Mouse (Mus musculus) A20 (cell line): Measurements from ENCODE around the gene Taf1d.
"Not testable (repeated sequence)": the region's sequence is repeated elsewhere in the genome, so short reads cannot be mapped to it uniquely, and the experiment has no call there.

Experiments used
- DNase-seq: peaks from one replicate; pipeline ENCODE4 v3.0.0-alpha.2; 2011; ENCODE audit warnings: low read depth, low spot score

Gene Taf1d

DNA sequence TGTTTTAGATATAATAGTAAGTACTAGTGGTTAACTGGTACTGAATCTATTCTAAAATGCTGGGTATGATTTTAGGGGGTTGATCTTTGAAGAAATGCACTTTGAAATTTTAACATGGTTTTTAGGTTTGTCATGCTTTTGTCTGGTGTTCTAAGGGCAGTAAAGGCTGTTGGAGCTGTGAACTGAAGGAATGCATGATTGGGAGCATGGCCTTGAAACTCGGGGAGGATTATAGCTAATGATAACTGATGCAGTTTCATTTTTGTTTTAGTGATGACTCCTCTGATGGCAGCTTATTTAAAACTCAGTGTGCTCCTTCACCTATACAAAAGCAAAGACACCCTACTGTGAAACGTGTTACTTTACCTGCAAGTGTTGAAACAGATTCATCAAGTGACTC lies 2.2 kb downstream of the Taf1d start:
- DNase-seq = no peak

DNA sequence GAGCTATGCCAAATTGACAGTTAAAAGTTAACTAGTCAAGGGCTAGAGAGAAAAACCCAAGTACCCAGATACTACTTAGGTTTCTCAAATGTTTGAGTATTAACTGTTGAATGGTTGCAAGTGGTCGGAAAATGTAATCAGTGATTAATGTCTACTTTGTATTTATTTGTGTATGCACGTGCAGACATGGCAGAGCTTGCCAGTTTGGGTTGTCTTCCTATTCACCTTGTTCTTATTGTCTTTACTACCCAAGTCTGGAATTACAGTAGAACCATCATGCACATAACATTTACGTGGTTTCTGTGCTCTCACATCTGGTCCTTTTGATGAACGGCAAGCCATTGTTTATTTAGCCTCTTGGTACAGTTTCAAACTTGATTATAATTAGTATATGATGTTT lies 3.4 kb downstream of the Taf1d start:
- DNase-seq = no peak

DNA sequence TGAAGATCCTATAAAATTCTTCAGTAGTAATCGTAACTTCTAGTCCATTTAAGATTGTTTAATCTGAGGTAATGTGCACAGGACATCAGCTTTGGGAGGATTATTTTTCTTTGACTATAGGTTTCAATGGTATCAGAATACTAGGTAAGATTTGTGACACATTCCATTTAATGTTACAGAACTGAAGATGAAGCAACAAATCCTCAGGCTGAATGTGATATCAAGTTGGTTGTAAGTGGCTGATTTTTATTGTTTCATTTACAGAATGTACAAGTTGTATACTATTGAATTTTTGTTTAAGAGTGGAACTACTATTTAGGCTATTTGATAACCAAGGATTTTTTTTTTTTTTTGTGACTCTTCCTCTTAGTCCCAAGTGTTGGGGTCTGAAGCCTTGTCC lies 4.2 kb downstream of the Taf1d start:
- DNase-seq = no peak

DNA sequence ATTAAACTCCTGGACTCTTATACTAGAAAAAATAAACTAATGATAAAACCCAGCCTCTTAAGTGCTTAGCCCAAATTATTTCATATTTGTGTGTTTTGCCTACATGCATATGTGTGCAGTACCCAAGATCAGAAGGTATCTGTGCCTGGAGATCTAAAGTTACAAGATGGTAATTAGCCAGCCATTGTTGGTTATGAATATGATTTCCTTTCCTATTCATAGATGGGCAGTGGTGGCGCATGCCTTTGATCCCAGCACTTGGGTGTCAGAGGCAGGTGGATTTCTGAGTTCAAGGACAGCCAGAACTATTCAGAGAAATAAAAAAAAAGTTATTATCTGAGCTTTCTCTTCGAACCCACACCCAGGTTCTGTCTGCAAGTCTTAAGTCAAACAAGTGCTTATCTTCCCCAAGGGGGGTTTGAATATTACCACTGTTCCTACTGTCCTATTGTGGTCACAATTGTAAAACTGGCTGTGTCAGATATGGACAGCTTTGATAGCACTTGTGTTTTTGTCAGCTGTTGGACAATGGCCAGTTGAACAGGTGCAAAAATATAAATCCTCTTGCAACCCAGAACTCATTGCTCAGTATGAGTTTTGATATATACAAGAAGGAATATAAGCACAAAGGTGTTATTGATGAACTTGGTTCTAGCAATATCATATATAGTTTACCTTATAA lies 6.2 kb downstream of the Taf1d start:
- no peak for DNase-seq

DNA sequence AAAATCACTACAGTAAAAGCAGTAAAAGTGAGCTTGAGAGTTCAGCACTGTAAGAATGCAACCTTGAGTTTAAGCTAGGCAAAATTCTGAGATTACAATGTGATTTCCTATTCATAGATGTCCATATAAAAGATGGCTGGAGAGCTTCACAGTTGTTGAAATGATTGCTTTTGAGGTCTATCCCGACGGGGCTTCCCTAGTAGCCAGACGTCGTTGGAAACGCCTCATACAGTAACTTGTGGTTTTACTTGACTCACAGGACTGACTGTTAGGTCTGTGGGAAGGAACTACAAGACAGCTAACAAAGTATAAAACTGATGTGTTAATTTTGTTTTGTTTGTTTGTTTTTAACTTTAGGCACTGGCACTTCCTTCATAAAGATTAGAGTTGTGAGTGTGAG lies 7.6 kb downstream of the Taf1d start:
- no peak for DNase-seq

DNA sequence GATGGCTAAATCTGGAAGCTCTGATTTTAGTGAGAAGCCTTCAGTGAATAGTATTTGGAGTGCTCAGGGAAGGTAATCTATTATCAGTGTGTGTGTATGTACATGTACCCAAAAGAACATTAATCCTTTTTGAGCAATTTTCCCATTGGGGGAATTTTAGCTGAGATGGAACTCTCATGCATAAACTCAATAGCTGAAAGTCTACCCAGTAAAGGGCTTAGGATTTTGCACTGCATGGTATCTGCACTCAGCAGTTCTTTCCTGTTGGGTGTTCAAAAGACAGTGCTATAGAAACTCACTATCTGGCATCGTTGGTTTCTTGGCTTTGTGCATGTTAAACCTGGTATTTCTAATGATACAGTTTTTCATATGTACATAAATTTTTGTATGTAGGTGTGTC lies 8.6 kb downstream of the Taf1d start:
- DNase-seq = no peak

DNA sequence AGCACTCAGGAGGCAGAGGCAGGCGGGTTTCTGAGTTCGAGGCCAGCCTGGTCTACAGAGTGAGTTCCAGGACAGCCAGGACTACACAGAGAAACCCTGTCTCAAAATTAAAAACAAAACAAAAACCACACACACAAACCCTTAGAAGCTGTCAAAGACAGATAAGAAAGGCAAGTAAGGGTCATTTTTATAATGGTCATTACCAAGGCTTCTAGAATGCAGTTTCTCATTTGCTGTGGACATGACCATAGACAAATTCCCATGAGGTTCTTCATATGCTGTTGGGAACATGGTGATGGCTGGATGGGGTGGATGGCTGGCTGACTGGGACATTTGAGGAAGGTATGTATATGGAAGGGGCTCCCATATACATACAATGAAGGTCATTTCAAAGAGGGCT lies 10.3 kb downstream of the Taf1d start:
- not testable (repeated sequence) for DNase-seq

DNA sequence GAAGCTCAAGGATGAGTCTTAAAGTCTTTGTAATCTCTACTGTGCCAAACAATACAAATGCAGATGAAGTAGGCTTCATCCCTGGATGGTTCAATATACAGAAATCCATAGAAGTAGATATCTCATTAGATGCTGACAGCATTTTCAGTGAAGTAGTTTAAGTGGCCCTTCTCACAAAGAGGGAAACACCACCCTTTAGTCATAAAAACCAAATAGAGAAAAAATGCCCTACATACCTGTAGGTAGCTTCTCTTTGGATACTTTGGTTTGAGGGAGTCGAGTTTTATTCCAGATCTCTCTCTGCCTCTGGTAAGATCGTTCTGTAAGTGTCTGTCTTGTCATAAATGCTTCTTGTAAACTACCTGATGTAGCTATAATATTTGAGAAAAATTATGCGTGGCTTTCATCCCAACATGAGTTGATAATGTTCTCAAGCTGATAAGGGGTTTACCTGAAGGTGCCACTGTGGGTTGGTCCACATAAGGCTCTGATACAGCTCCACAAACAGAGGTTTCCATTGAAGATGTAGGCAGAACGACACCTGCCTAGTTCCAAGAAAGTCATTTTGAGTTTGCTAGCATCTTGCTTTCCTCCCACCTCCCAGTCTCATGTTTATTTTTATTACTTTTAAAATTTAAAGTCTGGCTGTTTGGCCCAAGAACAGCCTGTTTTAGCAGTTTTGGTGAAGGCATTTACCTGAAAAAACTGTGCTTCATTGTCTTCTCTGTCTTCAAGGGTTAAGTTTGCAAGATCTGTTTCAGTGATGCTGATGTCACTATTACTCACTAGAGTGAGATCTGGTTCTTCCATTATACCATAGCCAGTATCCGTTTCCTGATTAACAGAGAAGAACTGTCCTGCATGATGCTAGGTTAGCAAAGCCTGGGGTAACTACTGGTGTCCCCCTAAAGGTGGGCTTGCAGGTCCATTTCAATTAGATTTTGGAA lies 11.5 kb downstream of the Taf1d start:
- no peak for DNase-seq

DNA sequence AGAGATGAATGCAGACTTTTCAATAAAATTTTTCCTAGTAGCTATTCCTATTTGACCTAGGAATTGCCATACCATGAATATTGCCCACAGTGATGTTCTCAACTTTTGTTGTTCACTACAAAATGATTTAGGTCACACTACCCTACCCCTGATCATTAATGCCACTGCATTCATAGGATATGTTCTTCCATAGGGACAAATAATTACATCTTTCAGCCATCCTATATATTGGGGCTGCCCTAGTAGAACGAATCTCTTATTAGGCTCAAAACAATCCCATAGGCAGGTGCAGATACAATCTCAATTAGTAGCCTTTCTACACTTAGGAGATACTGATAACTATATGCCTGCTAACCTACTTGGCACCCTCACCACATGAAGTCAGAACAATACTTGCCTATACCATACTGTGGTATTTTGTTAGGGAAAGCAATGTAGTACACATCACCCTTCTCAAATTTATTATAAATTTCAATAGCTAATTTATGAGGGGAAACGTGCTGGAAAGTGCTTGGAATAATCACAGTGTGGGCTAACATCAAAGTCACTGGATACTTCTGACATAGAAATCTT lies 12.2 kb downstream of the Taf1d start:
- DNase-seq = no peak

DNA sequence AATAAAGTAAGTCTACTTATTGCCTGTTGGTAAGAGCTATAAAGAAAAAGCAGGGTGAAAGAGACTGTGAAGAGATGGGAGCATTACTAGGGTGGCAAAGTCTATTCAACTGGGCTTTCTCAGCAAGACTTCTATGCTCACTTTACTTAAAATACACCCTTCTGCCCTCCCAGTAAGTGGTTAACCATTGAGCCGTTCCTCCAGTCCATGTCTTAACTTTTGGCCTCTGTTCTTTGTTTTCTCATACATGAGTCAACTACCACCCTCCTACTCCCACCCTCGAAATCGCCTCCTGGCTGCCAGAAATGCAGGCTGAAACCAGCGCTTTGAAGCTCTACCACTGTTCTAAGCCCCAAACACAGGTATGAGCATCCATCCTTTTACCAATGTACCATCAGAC lies 31.8 kb downstream of the Taf1d start:
- no peak for DNase-seq

DNA sequence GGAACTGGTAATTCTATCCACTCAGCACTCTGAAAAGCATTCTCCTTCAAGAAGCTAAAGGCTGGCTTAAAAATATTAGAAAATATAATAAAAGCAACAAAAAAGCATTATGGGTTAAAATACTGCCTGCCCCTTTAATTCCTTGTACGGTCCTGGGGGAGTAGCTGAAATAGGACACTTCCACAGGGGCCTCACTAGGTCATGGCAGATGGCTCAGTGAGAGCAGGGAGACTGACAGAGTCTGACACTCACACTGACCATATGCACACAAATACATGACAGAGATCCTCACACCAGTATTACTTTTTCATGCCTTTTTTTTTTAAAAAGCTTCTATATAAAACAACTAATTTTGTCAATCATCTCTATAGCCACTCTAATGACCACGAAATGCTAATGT lies 43.9 kb downstream of the Taf1d start:
- DNase-seq = no peak

DNA sequence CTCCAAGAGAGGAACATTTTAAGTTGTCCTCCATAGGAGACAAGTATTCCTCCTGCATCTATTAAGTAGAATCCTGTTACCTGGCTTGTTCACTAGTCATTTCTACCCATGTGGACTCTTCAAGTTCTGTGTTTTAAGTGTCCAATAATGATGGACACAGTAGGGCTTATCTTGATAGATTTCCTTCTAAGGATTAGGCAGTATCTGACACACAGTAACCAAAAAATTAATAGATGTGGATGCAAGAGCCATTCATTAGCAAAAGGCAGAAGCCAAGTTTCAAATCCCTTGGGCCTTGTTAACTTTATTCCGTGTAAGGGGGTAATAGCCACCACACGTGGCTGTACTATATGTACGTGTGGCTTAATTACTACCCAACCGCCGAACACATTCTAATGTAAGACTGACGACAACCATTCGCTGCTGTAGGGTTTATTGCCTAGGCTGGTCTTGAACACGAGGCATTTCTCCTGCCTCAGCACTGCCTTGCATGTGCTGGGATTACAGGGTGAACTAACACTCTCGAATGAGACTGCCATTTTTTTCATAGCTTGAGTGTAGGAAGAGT lies 51.0 kb downstream of the Taf1d start:
- DNase-seq = no peak

DNA sequence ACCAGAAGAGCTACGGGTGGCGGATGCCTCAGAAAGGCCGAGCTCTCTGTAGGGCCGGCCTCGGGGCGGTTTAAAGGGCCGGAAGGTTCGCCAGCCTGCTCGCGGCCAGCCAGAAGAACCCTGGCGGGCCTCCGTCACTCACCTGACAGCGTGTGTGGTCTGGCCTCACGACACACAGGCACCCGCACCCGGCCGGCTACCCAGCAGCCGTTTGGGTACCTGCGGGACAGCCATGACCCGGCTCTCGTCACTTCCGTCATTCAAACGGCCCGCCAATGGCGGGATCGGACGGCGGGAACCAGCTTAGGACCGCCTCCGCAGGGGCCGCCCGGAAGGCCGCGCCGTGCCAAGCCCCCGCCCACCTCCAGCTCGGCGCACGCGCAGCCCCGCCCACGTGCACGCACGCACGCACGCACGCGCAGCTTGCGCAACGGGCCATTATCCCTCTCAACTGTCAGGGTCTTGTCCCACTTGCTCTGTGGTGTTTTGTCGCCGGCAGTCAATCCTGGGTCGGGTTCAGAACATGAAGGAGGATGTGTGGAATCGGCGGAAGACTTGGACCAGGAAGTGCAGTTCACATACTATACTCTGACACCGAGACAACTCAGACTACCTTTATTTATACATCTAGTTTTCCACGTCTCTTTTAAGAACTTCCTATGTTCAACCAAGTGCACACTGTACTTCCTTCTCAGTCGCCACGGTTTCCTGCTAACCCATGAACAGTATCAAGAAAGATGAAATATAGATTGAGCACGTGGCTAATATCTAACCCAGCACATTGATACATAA lies 51.7 kb downstream of the Taf1d start, which contains the start of gene Cep295:
Gene Cep295 (minus strand): TSS at position 305 of the 792 bp plus-strand sequence.
- peak; percentile 98 for DNase-seq

DNA sequence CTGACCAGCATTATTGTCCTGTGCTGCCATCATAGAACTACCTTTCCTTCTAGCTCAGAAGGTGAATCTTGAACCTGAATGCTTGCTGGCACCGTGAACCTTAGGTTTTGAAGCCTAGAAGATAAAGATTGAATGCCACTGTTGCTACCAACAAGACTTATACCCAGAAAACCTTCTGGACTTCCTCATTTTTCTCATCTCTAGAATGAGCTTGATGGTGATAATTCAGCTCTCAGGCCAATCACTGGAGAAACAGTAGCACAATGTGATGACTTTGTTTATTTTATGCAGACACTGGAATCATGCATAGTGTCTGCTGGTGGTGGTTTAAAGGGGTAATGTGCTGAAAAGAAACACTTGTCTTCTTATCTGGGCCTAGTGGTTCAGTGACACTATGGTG lies 58.8 kb downstream of the Taf1d start:
- DNase-seq = no peak

DNA sequence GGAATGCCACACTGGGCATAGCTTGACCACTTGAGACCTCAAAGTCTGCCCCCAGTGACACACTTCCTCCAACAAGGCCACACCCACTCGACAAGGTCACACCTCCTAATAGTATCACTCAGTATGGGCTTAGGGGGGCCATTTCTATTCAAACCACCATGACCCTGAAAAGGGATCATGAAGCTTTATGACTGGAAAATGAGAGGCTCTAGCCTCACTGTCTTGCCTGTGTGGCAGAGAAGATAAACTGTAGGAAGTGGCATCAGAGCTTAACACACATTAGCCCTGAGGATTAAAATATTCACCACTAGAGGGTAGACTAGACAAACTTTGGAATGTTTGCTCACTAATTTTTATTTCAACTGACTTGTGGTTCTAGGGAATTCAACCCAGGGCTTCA lies 59.8 kb downstream of the Taf1d start:
- DNase-seq = peak; percentile 55

DNA sequence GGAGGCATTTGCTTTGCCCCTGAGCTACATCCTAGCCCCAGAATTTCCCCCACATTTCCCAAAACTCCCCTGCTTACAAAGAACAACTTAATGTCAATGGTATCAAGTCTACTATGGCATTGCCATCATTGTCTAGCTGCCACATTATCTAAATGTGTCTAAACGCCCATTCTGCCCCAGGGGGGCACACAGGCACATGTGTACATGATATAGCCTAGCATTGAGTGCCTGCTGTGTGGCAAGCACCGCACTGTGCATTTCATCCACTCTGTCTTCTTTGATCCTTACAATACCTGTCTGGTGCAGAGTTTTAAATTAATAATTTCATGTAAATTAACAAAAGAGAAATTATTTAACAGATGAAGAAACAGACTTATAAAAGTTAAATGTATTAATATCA lies 60.2 kb downstream of the Taf1d start:
- peak; percentile 15 for DNase-seq
